Mouse (Mus musculus) testis, adult 2 months (tissue): Measurements from ENCODE around the gene Dglucy.

Experiments
- CTCF ChIP-seq: fragments of 200-500 bp; IDR thresholded peaks from 2 replicates; pipeline ENCODE4 v1.5.1; 2012; ENCODE audit warnings: low read depth, mild to moderate bottlenecking, inconsistent platforms, low read length, moderate library complexity; ENCODE audit not compliant: control insufficient read depth, insufficient read depth, insufficient replicate concordance
- POLR2A ChIP-seq: fragments of 200-500 bp; IDR thresholded peaks from 2 replicates; pipeline ENCODE4 v1.6.1; 2012; ENCODE audit warnings: low read depth, mild to moderate bottlenecking, inconsistent platforms, low read length, moderate library complexity; ENCODE audit not compliant: control insufficient read depth

GRCm38 (mm10) chr12:100897736-100898650 is 119.1 kb downstream of the Dglucy start:
- TF ChIP-seq POLR2A: no peak
- TF ChIP-seq CTCF: no peak
